22 mouse cellular contexts compared by ENCODE assay signal in genomic region chr3:127795762-127796161, GRCm38 (mm10). TPM values are rescaled to one million over a fixed set of nuclear protein-coding genes. Genes with fewer than 3 reads are reported as not detected.
DNase-seq lines count a peak whose midpoint lies in the region; ATAC-seq and TF ChIP-seq lines count a peak whose summit lies in the region.
"Had no signal": no experiment of that assay in that cellular context is flagged by ENCODE, and none has a peak within 500 bp of the region (broad histone marks: within the 10 kb centered on the region; RNA-seq: fewer than 3 reads in every experiment).

No protein-coding gene starts in this region.

- peaks cover 9% of the 10 kb centered on the region; the same call in 1 of the 2 replicates for H3K36me3 ChIP-seq in liver, embryonic 14.5 days (replicated peaks; ENCODE audit: control insufficient read depth, insufficient read depth, low read depth)
- no peaks in the 10 kb centered on the region for H3K36me3 ChIP-seq in E14TG2a.4 (ENCODE audit: insufficient read depth, low read length)
- peaks cover 29% of the 10 kb centered on the region for H3K36me3 ChIP-seq in small intestine, adult 2 months (ENCODE audit: control insufficient read depth, insufficient read depth, low read length)
- H3K36me3 ChIP-seq: embryonic facial prominence, embryonic 13.5 days; forebrain, embryonic 15.5 days had no signal

- no peak for TF ChIP-seq EP300 in liver, embryonic 14.5 days (IDR thresholded peaks at IDR 0.05; ENCODE audit: low read depth)

- H3K9ac ChIP-seq in liver, embryonic 14.5 days (replicated peaks): no peak overlapping the region
- H3K9ac ChIP-seq: embryonic facial prominence, embryonic 13.5 days; forebrain, embryonic 15.5 days; heart, embryonic 13.5 days; liver, embryonic 13.5 days had no signal

- no peak for ATAC-seq in liver, embryonic 14.5 days (ENCODE audit: insufficient read depth)
- ATAC-seq in megakaryocyte-erythroid progenitor cell, adult 5-6 weeks (replicated peaks; ENCODE audit: low FRiP score, low TSS enrichment, poor library complexity, severe bottlenecking): no peak
- ATAC-seq: activated CD4-positive, CD25-positive, alpha-beta regulatory T cell, adult 4 months; forebrain, embryonic 15.5 days; hindbrain, embryonic 16.5 days; midbrain, embryonic 16.5 days had no signal

- TF ChIP-seq CTCF in liver, embryonic 14.5 days (IDR thresholded peaks at IDR 0.05; ENCODE audit: low read depth): peak; percentile 52; the same call in 1 of the 2 replicates
- TF ChIP-seq CTCF in E14TG2a.4 (conservative IDR thresholded peaks at IDR 0.05; ENCODE audit: low read length): peak; percentile 15; the same call in 1 of the 2 replicates
- TF ChIP-seq CTCF in small intestine, adult 2 months (IDR thresholded peaks at IDR 0.05; ENCODE audit: extremely low read depth, insufficient read length, insufficient replicate concordance, low read depth, low read length): peak; percentile 33; the same call in 1 of the 2 replicates

- no peaks in the 10 kb centered on the region for H3K9me3 ChIP-seq in liver, embryonic 14.5 days (ENCODE audit: control insufficient read depth, low read length)
- no peaks in the 10 kb centered on the region for H3K9me3 ChIP-seq in E14TG2a.4 (ENCODE audit: low read length)
- H3K9me3 ChIP-seq: embryonic facial prominence, embryonic 13.5 days; forebrain, embryonic 15.5 days had no signal

- no peak overlapping the region for H3K27ac ChIP-seq in liver, embryonic 14.5 days
- no peak overlapping the region for H3K27ac ChIP-seq in small intestine, adult 2 months (ENCODE audit: insufficient read depth, low read depth, low read length)
- H3K27ac ChIP-seq: embryonic facial prominence, embryonic 13.5 days; forebrain, embryonic 15.5 days; heart, embryonic 13.5 days; liver, embryonic 13.5 days had no signal

- H3K4me1 ChIP-seq in liver, embryonic 14.5 days (replicated peaks; ENCODE audit: control insufficient read depth in 2 of 2, insufficient read depth in 2 of 2, low read length in 1 of 2): peaks cover 11 to 18% of the 10 kb centered on the region in 2 experiments
- H3K4me1 ChIP-seq in E14TG2a.4 (replicated peaks; ENCODE audit: low read depth, low read length): no peaks in the 10 kb centered on the region; the same call in 1 of the 2 replicates
- peaks cover 4% of the 10 kb centered on the region; the same call in 1 of the 2 replicates for H3K4me1 ChIP-seq in small intestine, adult 2 months (ENCODE audit: control insufficient read depth, insufficient read depth, insufficient read length, low read length)

- peak; percentile 14 for DNase-seq in heart, adult 11 months
- no peak for DNase-seq in heart, adult 18-20 months
- DNase-seq in liver, embryonic 14.5 days (ENCODE audit: low read depth in 3 of 3, low spot score in 3 of 3): no peak
- no peak for DNase-seq in liver
- DNase-seq: adrenal gland, postnatal 10 days; heart, postnatal 4 days; kidney, adult 2 months; kidney, postnatal 25 days; layer of hippocampus, adult 9-11 months; liver, embryonic 13.5 days; lung, postnatal 14 days; thymus, postnatal 25 days had no signal

- H3K4me3 ChIP-seq in liver, embryonic 14.5 days (ENCODE audit: insufficient read depth in 1 of 2, low read depth in 2 of 2, low read length in 2 of 2): no peak overlapping the region
- H3K4me3 ChIP-seq in E14TG2a.4 (replicated peaks; ENCODE audit: low read length): no peak overlapping the region
- H3K4me3 ChIP-seq in small intestine, adult 2 months (ENCODE audit: low read depth, low read length): no peak overlapping the region
- H3K4me3 ChIP-seq: embryonic facial prominence, embryonic 13.5 days; forebrain, embryonic 15.5 days; heart, embryonic 13.5 days; liver, embryonic 13.5 days; megakaryocyte, embryonic 14.5 days had no signal

- H3K27me3 ChIP-seq in liver, embryonic 14.5 days (ENCODE audit: control insufficient read depth, insufficient read depth, low read length): no peaks in the 10 kb centered on the region
- peaks cover 13% of the 10 kb centered on the region for H3K27me3 ChIP-seq in E14TG2a.4 (ENCODE audit: insufficient read depth, low read length)
- no peaks in the 10 kb centered on the region for H3K27me3 ChIP-seq in small intestine, adult 2 months (ENCODE audit: control insufficient read depth, insufficient read depth, low read length)
- H3K27me3 ChIP-seq: liver, embryonic 13.5 days; megakaryocyte, embryonic 14.5 days had no signal

- TF ChIP-seq POLR2A in small intestine, adult 2 months (IDR thresholded peaks at IDR 0.05; ENCODE audit: low read depth, low read length): no peak

- WGBS in liver, embryonic 14.5 days (ENCODE audit: insufficient replicate concordance): 95% methylated on average over 3 of the region's 3 CpGs
- WGBS in small intestine, adult 2 months: 94% methylated on average over 3 of the region's 3 CpGs

- H3K4me2 ChIP-seq in liver, embryonic 14.5 days (ENCODE audit: low read depth): no peak overlapping the region
- H3K4me2 ChIP-seq: embryonic facial prominence, embryonic 13.5 days; forebrain, embryonic 15.5 days; heart, embryonic 13.5 days; liver, embryonic 13.5 days had no signal

RNA-seq across cellular contexts. Expression of gene Tifa, which starts 6.2 kb away (rescaled TPM):
- total RNA-seq in heart, adult 18-20 months (2021): 1 to 10 TPM; 1.9 to 2.9 TPM
- polyA plus RNA-seq in liver, embryonic 14.5 days (2012; rRNA removed): 5.4 and 8.6 TPM in 2 replicates
- 15.2 and 15.9 TPM in 2 replicates for polyA plus RNA-seq in liver, embryonic 14.5 days (2014; fragmentation: Nextera tagmentation; extraction: Ambion mirVana)
- 2.0 and 11.3 TPM in 2 replicates for polyA plus RNA-seq in small intestine, adult 2 months (2012; rRNA removed)
- total RNA-seq in megakaryocyte-erythroid progenitor cell, adult 5-6 weeks (2014; fragmentation: Nextera tagmentation): 34.5 and 36.0 TPM in 2 replicates
- total RNA-seq in megakaryocyte-erythroid progenitor cell, adult 5-6 weeks (2017): 32.1 and 34.1 TPM in 2 replicates

RNA-seq across cellular contexts. Expression of gene Alpk1, which starts 15.4 kb away (rescaled TPM):
- total RNA-seq in heart, adult 18-20 months (2021): 1 to 10 TPM; 2.1 to 2.8 TPM
- 0.38 and 0.59 TPM in 2 replicates for polyA plus RNA-seq in liver, embryonic 14.5 days (2012; rRNA removed)
- 0.19 and 0.37 TPM in 2 replicates for polyA plus RNA-seq in liver, embryonic 14.5 days (2014; fragmentation: Nextera tagmentation; extraction: Ambion mirVana)
- 0.72 and 1.8 TPM in 2 replicates for polyA plus RNA-seq in small intestine, adult 2 months (2012; rRNA removed)
- 2.5 and 5.7 TPM in 2 replicates for total RNA-seq in megakaryocyte-erythroid progenitor cell, adult 5-6 weeks (2014; fragmentation: Nextera tagmentation)
- 3.7 and 6.8 TPM in 2 replicates for total RNA-seq in megakaryocyte-erythroid progenitor cell, adult 5-6 weeks (2017)

RNA-seq across cellular contexts. Expression of gene Ap1ar, which starts 41.6 kb away (rescaled TPM):
- total RNA-seq in heart, adult 18-20 months (2021): 10 to 100 TPM; 18.3 to 18.9 TPM
- 15.3 and 23.6 TPM in 2 replicates for polyA plus RNA-seq in liver, embryonic 14.5 days (2012; rRNA removed)
- 12.4 and 15.7 TPM in 2 replicates for polyA plus RNA-seq in liver, embryonic 14.5 days (2014; fragmentation: Nextera tagmentation; extraction: Ambion mirVana)
- polyA plus RNA-seq in small intestine, adult 2 months (2012; rRNA removed): 14.8 and 38.8 TPM in 2 replicates
- total RNA-seq in megakaryocyte-erythroid progenitor cell, adult 5-6 weeks (2014; fragmentation: Nextera tagmentation): 93.2 and 102 TPM in 2 replicates
- 109 and 114 TPM in 2 replicates for total RNA-seq in megakaryocyte-erythroid progenitor cell, adult 5-6 weeks (2017)

Comparison
In these comparisons a context has a peak if more than half of its experiments do, and no peak if none do; other contexts are left out.
1. RNA of gene Tifa, which starts 6.2 kb away (total RNA-seq): 32.1 to 36.0 TPM in megakaryocyte-erythroid progenitor cell, adult 5-6 weeks; 1.9 to 2.9 TPM in heart, adult 18-20 months; every median in the first group is over 4 times any median in the second.
2. RNA of gene Ap1ar, which starts 41.6 kb away (total RNA-seq): 93.2 to 114 TPM in megakaryocyte-erythroid progenitor cell, adult 5-6 weeks; 18.3 to 18.9 TPM in heart, adult 18-20 months; every median in the first group is over 4 times any median in the second.
3. Peak in every context shown above with its lines, with median percentiles within 50 percentile points of each other: CTCF ChIP-seq.